Mouse (Mus musculus) kidney, embryonic 15.5 days (tissue): ENCODE data around the gene Sox8. TPM values are rescaled to one million over a fixed set of nuclear protein-coding genes. Genes with fewer than 3 reads are reported as not detected.
A peak's percentile ranks its signal among the peaks of the same experiment; 100 is the strongest.

ENCODE experiments used
- ATAC-seq: fragments of 200-750 bp; cut with Nextera tagmentation; replicated peaks from 2 replicates; pipeline ENCODE4 v1.8.0; 2017; ENCODE audit warnings: moderate TSS enrichment; ENCODE audit not compliant: low FRiP score
- H3K27ac ChIP-seq: fragments of 300-500 bp; sonication (generic); 2 replicates; pipeline ENCODE4 v1.5.1; 2015; ENCODE audit warnings: mild to moderate bottlenecking, inconsistent platforms
- H3K27me3 ChIP-seq: fragments of 300-500 bp; sonication (generic); 2 replicates; pipeline ENCODE4 v1.6.1; 2015; ENCODE audit warnings: inconsistent platforms
- H3K36me3 ChIP-seq: fragments of 300-500 bp; sonication (generic); 2 replicates; pipeline ENCODE4 v1.6.1; 2015; ENCODE audit warnings: inconsistent platforms
- H3K4me1 ChIP-seq: fragments of 300-500 bp; sonication (generic); 2 replicates; pipeline ENCODE4 v1.6.1; 2015; ENCODE audit warnings: inconsistent platforms
- H3K4me2 ChIP-seq: fragments of 300-500 bp; sonication (generic); 2 replicates; pipeline ENCODE4 v1.6.1; 2015; ENCODE audit warnings: moderate library complexity, mild to moderate bottlenecking, inconsistent platforms
- H3K4me3 ChIP-seq: fragments of 300-500 bp; sonication (generic); replicated peaks from 2 replicates; pipeline ENCODE4 v1.5.1; 2015; ENCODE audit warnings: mild to moderate bottlenecking, inconsistent platforms
- H3K9ac ChIP-seq: fragments of 300-500 bp; sonication (generic); 2 replicates; pipeline ENCODE4 v1.6.1; 2015; ENCODE audit warnings: mild to moderate bottlenecking, inconsistent platforms
- H3K9me3 ChIP-seq: fragments of 300-500 bp; sonication (generic); replicated peaks from 2 replicates; pipeline ENCODE4 v1.6.1; 2016; ENCODE audit warnings: inconsistent platforms
- WGBS: fragments of 180-500 bp; shearing (Covaris S2); methylation state at CpG from one replicate; pipeline ENCODE4 v1.1.7; 2015; ENCODE audit warnings: mixed read lengths; 5-methylcytosine and 5-hydroxymethylcytosine counted together
- polyA plus RNA-seq: library from polyadenylated mRNA; unstranded; fragments of >200 nt; fragmentation: Nextera tagmentation; extraction: Ambion mirVana; gene quantifications from 2 replicates; pipeline ENCODE4 v1.2.1, GENCODE M21; 2015

Sox8 gene
- polyA plus RNA-seq, 1 experiment from 2014 or later = 5.1 TPM

GRCm38 (mm10) chr17:25577702-25578101 is 7.2 kb upstream of the Sox8 start:
- H3K27me3 ChIP-seq = peaks cover 19% of the 10 kb centered on the region
- H3K9ac ChIP-seq = no peak overlapping the region
- WGBS = 32% methylated on average over 2 of the region's 2 CpGs
- no peaks in the 10 kb centered on the region for H3K9me3 ChIP-seq
- no peak overlapping the region for H3K4me2 ChIP-seq
- H3K4me3 ChIP-seq = no peak overlapping the region
- H3K27ac ChIP-seq = no peak overlapping the region
- ATAC-seq = no peak
- peaks cover 18% of the 10 kb centered on the region for H3K4me1 ChIP-seq
- H3K36me3 ChIP-seq = no peaks in the 10 kb centered on the region; the same call in 1 of the 2 replicates

- Histone ChIP-seq H3K27me3 (peaks cover 23% of the 10 kb centered on the region), H3K9ac (no peak overlapping the region), H3K4me1 (peaks cover 17% of the 10 kb centered on the region), H3K4me3 (no peak overlapping the region), H3K4me2 (no peak overlapping the region), H3K27ac (no peak overlapping the region), H3K9me3 (no peaks in the 10 kb centered on the region), H3K36me3 (no peaks in the 10 kb centered on the region; the same call in 1 of the 2 replicates)
- WGBS = 78% methylated on average over 6 of the region's 6 CpGs
- ATAC-seq = no peak
These were observed 6.8 kb upstream of the Sox8 start for GRCm38 (mm10) chr17:25577263-25577662.

- 61% methylated on average over 2 of the region's 2 CpGs for WGBS
- no peak overlapping the region for H3K27ac ChIP-seq
- no peak overlapping the region for H3K4me3 ChIP-seq
- H3K27me3 ChIP-seq = peaks cover 27% of the 10 kb centered on the region
- no peak overlapping the region for H3K9ac ChIP-seq
- H3K4me1 ChIP-seq = peaks cover 20% of the 10 kb centered on the region
- no peak overlapping the region for H3K4me2 ChIP-seq
- ATAC-seq = no peak
- no peaks in the 10 kb centered on the region for H3K9me3 ChIP-seq
- no peaks in the 10 kb centered on the region; the same call in 1 of the 2 replicates for H3K36me3 ChIP-seq
These were observed 5.5 kb upstream of the Sox8 start for GRCm38 (mm10) chr17:25576034-25576433.

GRCm38 (mm10) chr17:25575208-25575971 is 4.9 kb upstream of the Sox8 start:
- peaks cover 28% of the 10 kb centered on the region for H3K27me3 ChIP-seq
- no peak overlapping the region for H3K27ac ChIP-seq
- H3K4me2 ChIP-seq = no peak overlapping the region
- H3K4me1 ChIP-seq = peaks cover 27% of the 10 kb centered on the region
- no peak for ATAC-seq
- no peaks in the 10 kb centered on the region for H3K9me3 ChIP-seq
- no peak overlapping the region for H3K4me3 ChIP-seq
- WGBS = 80% methylated on average over 12 of the region's 12 CpGs
- H3K9ac ChIP-seq = no peak overlapping the region
- H3K36me3 ChIP-seq = no peaks in the 10 kb centered on the region

GRCm38 (mm10) chr17:25571453-25571820 is 951 bp upstream of the Sox8 start:
- Histone ChIP-seq H3K4me2 (peak overlapping the region; percentile 96), H3K9ac (peak overlapping the region; percentile 38), H3K4me1 (peaks cover 38% of the 10 kb centered on the region), H3K27me3 (peaks cover 62% of the 10 kb centered on the region), H3K4me3 (peak overlapping the region; percentile 53), H3K27ac (peak overlapping the region; percentile 54), H3K9me3 (no peaks in the 10 kb centered on the region), H3K36me3 (no peaks in the 10 kb centered on the region)
- peak; percentile 12; the same call in 1 of the 2 replicates for ATAC-seq
- WGBS = 5% methylated on average over 8 of the region's 8 CpGs

GRCm38 (mm10) chr17:25569833-25570647 is 446 bp downstream of the Sox8 start:
- WGBS = 3% methylated on average over 54 of the region's 54 CpGs
- no peaks in the 10 kb centered on the region for H3K9me3 ChIP-seq
- ATAC-seq = peak; percentile 41

GRCm38 (mm10) chr17:25568880-25569279 is 1.6 kb downstream of the Sox8 start:
- Histone ChIP-seq H3K27ac (no peak overlapping the region), H3K4me2 (peak overlapping the region; percentile 96), H3K4me3 (peak overlapping the region; percentile 53), H3K9me3 (no peaks in the 10 kb centered on the region), H3K36me3 (no peaks in the 10 kb centered on the region), H3K27me3 (peaks cover 53% of the 10 kb centered on the region), H3K4me1 (peaks cover 43% of the 10 kb centered on the region), H3K9ac (no peak overlapping the region)
- WGBS = 65% methylated on average over 11 of the region's 11 CpGs
- ATAC-seq = no peak

More at GRCm38 (mm10) chr17:25569833-25570647, 446 bp downstream of the Sox8 start:
- Histone ChIP-seq H3K36me3 (no peaks in the 10 kb centered on the region), H3K4me1 (peaks cover 43% of the 10 kb centered on the region), H3K27ac (no peak overlapping the region), H3K27me3 (peaks cover 62% of the 10 kb centered on the region), H3K4me3 (peak overlapping the region; percentile 53), H3K9ac (peak overlapping the region; percentile 56), H3K4me2 (peak overlapping the region; percentile 96)

GRCm38 (mm10) chr17:25568206-25568605 is 2.3 kb downstream of the Sox8 start:
- Histone ChIP-seq H3K27me3 (peaks cover 52% of the 10 kb centered on the region), H3K9ac (no peak overlapping the region), H3K4me2 (peak overlapping the region; percentile 96), H3K36me3 (no peaks in the 10 kb centered on the region), H3K9me3 (no peaks in the 10 kb centered on the region), H3K27ac (no peak overlapping the region), H3K4me1 (peaks cover 43% of the 10 kb centered on the region), H3K4me3 (peak overlapping the region; percentile 53)
- ATAC-seq = no peak
- whole genome bisulfite sequencing = 37% methylated on average over 10 of the region's 10 CpGs

GRCm38 (mm10) chr17:25567745-25568144 is 2.7 kb downstream of the Sox8 start:
- H3K4me2 ChIP-seq = peak overlapping the region; percentile 96
- no peak for ATAC-seq
- 25% methylated on average over 14 of the region's 14 CpGs for WGBS

GRCm38 (mm10) chr17:25567261-25567660 is 3.2 kb downstream of the Sox8 start:
- Histone ChIP-seq H3K9ac (no peak overlapping the region), H3K27ac (no peak overlapping the region), H3K4me3 (no peak overlapping the region), H3K9me3 (no peaks in the 10 kb centered on the region), H3K4me1 (peaks cover 43% of the 10 kb centered on the region), H3K36me3 (no peaks in the 10 kb centered on the region), H3K4me2 (peak overlapping the region; percentile 96; the same call in 1 of the 2 replicates), H3K27me3 (peaks cover 42% of the 10 kb centered on the region)
- ATAC-seq = no peak
- 86% methylated on average over 13 of the region's 13 CpGs for WGBS

More at GRCm38 (mm10) chr17:25567745-25568144, 2.7 kb downstream of the Sox8 start:
- Histone ChIP-seq H3K9ac (no peak overlapping the region), H3K36me3 (no peaks in the 10 kb centered on the region), H3K4me1 (peaks cover 43% of the 10 kb centered on the region), H3K9me3 (no peaks in the 10 kb centered on the region), H3K27ac (no peak overlapping the region), H3K27me3 (peaks cover 47% of the 10 kb centered on the region), H3K4me3 (no peak overlapping the region; the same call in 1 of the 2 replicates)

GRCm38 (mm10) chr17:25565860-25566600 is 4.5 kb downstream of the Sox8 start:
- H3K4me2 ChIP-seq = no peak overlapping the region
- peaks cover 38% of the 10 kb centered on the region for H3K27me3 ChIP-seq
- H3K9ac ChIP-seq = no peak overlapping the region
- ATAC-seq = no peak
- peaks cover 37% of the 10 kb centered on the region for H3K4me1 ChIP-seq
- no peaks in the 10 kb centered on the region for H3K36me3 ChIP-seq
- WGBS = 80% methylated on average over 17 of the region's 17 CpGs
- no peak overlapping the region for H3K4me3 ChIP-seq
- H3K27ac ChIP-seq = no peak overlapping the region
- H3K9me3 ChIP-seq = no peaks in the 10 kb centered on the region
